Mouse (Mus musculus) spleen, postnatal 14 days (tissue): ENCODE results near the gene Ptcd2.
"Not testable (repeated sequence)": the region's sequence is repeated elsewhere in the genome, so short reads cannot be mapped to it uniquely, and the experiment has no call there.

Experiments used
- DNase-seq, 2 experiments: peaks; one replicate each; pipeline ENCODE4 v3.0.0; 2021 to 2022; ENCODE audit warnings: low spot score in 2 of 2

Ptcd2 gene

GRCm38 (mm10) chr13:99356428-99357265, 12.1 kb upstream of the Ptcd2 start:
- DNase-seq, result no peak

DNA sequence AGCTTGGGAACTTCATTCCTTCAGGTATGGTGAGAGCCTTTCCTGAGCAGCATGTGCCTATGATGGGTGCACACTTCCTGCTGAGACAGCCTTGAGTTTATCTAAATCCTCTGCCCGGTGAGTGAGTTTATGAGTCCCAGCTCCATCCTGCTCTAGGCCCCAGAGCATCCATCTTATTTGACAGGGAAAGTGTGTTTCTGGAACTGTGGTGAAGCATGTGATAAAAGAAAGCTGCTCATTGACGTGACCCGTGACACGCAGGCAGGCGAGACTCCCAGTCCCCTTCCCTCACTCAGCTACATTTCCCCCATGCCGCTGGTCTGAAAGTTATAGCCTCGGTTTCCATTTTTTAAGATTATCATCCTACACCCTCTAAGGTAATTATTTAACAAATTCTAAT, 11.4 kb upstream of the Ptcd2 start:
- DNase-seq, result no peak

- DNase-seq, result no peak
These were observed 10.6 kb upstream of the Ptcd2 start for GRCm38 (mm10) chr13:99355072-99355471.

GRCm38 (mm10) chr13:99353490-99353851, 9.0 kb upstream of the Ptcd2 start:
- no peak for DNase-seq

- peak; percentile 76 to 83 for DNase-seq
These were observed 8.4 kb upstream of the Ptcd2 start for GRCm38 (mm10) chr13:99352758-99353489.

DNA sequence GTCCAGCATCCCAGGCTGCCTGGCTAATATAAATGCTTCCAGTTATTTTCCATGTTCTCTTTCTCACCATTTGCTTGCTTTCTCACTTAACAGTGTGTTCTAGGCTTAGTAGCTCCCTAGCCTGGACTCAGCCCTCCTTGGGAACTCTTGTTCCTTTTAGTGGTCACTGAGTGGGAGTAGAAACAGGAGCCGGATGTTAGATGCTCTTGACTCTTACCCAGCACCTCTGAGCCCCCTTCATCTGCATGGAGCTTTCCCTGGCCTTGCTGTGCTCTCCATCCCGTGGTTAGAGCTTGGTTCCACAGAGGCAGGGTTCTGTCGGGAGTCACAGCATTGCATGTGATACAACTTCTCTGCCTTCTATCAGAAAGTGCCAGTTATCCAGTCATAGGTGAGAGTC, 7.1 kb upstream of the Ptcd2 start:
- no peak for DNase-seq

DNA sequence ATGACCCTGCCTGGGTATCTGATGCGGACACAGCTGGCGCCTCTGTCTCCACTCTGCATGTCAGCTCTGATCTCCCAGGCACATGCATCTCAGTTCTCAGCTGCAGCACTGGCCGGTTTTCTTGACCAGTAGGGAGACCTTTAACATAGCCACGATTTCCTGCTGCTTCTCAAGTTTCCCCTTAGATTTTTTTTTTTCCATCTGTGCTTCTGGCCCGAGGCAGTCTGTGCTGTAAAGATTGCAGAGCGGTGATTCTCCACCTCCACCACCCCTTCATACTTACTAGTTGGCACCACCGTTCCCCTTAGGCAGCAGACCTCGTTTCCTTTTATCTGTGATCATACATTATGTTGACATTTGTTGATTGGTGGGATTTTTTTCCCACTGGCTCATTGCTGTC, 6.7 kb upstream of the Ptcd2 start:
- no peak for DNase-seq

DNA sequence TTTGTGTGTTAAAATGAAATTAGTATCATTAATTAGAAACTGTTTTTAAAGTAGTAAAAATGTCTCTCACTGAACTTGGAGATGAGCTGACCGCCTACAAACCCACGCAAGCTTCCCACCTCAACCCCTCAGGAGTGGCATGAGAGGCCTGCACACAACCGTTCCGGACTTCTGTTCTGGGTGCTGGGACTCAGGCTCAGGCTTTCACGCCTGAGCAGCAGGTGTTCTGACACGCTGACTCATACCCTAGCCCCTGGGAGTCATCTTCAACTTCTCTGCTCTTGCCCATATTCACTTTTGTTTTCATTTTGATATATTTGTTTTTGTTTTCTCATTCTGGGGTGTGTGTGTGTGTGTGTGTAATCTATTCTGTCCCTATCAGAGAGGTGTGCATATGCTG, 5.5 kb upstream of the Ptcd2 start:
- no peak for DNase-seq

DNA sequence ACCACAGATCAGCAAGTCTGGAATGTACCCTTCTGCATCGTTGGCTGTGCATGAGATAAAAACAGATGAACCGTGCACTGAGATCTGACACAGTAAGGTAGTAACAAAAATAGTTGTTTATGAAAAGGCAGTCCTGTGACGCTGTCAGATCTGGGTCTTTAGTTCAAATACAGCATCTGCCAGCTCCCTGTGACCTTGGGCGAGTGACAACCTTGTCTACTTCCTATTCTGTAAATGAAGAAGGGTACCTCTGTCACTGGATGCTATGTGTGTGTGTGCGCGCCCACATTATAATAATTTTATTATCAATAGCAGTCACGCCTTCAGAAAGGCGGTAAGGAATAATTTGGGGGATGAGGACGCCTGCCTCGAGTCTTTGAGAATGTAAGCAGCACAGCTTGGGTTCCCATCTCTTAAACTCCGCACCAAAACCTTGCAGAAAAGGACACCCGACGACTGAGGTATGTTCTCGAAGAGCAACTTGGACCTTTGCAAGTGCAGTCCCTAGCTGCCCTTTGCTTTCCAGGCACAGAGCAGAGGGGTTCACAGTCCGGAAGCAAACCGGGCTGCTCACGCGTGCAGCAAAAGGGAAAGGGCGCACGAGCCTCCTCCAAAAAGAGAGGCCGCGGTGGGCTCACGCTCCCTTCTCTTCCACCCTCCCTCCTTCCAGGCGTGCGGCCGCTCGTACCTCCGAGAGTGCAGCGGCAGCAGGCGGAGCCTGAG, 468 bp downstream of the Ptcd2 start:
- DNase-seq, result no peak

DNA sequence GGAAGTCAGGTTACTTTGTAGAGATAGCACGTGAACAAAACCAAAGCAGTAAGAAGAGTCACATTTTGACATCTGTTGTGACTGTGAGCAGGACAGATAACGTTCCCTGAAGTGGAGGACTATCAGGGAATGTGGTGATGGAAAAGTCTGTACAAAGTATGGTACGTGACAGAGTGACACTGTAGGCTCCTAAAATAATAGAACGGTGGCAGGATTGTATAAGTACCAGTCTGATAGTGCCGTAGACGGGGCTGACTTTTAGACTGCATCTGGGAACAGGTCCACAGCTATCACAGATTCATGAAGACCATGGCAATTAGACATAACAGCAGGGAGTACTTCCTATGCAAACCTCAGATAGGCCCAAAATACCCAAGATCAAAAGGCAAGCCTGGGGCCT, 3.0 kb downstream of the Ptcd2 start:
- no peak for DNase-seq

GRCm38 (mm10) chr13:99337510-99337909, 7.0 kb downstream of the Ptcd2 start:
- DNase-seq, result no peak

DNA sequence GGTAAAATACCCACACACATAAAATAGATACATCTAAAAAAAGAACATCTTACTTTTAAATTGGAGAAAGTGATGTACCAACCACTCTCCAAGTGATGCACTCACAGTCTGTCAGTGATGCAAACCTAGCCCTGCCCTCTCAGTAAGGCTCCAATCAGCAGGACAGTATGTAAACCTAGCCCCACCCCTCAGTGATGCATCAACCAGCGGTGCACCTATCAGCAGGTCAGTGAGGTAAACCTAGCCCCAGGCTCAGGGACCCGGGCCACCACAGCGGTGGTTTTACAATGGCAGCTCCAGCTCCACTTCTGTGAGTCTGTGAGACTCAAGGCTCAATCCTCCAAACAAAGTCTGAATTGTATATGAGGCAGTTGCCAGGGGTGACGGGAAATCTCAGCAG, 13.2 kb downstream of the Ptcd2 start:
- DNase-seq, result no peak

DNA sequence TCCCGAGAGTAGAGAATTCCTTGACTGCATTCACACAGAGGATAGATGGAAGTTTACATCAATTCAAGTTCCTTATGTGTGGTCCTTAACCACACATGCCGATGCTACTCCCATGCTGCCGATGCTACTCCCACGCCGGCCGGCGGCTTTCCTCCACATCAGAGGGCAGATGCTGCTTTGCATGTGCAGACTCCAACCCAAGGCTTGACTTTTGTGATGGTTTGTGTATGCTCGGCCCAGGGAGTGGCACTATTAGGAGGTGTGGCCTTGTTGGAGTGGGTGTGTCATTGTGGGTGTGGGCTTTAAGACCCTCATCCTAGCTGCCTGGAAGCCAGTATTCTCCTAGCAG, 20.2 kb downstream of the Ptcd2 start:
- DNase-seq, result not testable (repeated sequence)

DNA sequence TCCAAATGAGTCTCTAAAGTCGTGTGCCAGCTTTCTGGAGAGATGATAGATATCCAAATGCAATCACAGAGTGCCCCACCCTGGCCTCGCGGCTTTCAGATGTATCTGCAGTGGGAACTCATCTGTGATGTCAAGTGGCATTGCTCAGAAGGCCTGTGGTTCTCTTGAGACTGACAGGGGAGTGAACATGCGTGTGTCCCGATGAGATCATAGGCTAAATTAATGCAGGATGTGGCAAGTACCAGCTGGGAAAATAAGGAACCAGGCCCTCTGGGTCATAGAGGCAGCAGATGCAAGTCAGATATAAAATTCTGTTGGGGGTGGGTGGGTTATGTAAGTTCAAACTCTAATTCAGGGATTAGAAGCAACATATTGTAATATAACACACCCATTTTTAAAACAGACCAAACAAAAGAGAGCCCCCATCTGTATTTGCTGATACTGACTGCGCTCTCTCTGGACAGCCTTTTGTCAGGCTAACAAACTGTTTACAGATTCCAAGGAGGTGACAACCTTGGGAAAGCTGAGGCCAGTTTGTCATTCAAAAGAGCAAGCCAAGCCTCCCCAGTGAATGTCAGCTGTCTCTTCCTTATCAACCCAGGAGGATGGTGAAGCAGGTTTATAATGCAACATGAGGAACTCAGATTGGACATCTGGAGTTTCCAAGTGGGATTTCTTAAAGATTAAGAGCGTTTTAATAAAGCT, 20.7 kb downstream of the Ptcd2 start:
- DNase-seq, result no peak

DNA sequence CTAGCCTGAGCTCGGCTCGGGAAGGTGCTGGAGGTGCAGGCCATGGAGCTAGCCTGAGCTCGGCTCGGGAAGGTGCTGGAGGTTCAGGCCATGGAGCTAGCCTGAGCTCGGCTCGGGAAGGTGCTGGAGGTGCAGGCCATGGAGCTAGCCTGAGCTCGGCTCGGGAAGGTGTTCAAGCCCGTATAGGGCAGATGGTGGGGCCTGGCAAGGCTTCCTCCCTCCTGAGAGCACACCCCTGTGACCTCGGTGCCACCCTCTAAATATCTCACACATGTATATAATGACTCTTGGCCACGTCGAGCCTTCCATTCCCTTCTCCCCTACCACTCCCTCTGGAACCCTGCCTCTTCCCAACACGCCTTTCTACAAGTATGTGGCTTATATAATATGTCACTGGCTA, 21.6 kb downstream of the Ptcd2 start:
- DNase-seq, result not testable (repeated sequence)

DNA sequence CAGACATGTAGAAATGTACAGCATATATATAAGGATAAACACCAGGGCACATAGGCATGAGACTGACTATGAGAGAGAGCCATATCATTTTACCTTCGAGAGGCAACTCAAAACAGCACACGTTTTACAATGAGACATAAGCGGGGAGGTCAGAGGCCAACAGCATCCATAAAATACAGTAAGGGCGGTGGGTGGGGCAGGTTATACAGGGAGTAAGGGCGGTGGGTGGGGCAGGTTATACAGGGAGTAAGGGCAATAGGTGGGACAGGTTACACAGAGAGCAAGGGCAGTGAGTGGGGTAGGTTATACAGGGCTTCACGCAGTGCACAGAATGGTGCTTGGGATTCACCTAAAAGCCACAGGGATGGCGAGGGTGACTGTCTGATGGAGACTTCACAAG, 24.1 kb downstream of the Ptcd2 start:
- no peak for DNase-seq

DNA sequence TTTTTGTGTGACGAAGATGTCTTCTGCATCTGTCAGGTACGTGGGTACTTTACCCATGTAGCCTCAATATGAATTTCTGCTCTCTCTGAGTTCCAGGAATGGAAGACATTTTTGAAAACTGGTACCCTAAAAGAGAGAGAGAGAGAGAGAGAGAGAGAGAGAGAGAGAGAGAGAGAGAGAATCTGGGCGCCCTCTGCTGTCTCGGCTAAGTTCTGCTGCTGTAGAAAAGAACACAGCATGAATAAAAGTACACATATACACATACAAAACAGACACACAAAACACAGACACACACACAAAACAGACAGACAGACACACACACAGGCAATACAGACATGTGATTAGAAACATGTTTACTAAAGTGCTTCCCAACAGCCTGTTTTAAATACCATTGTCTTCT, 27.4 kb downstream of the Ptcd2 start:
- no peak for DNase-seq

GRCm38 (mm10) chr13:99316366-99316765, 28.1 kb downstream of the Ptcd2 start:
- DNase-seq, result no peak

DNA sequence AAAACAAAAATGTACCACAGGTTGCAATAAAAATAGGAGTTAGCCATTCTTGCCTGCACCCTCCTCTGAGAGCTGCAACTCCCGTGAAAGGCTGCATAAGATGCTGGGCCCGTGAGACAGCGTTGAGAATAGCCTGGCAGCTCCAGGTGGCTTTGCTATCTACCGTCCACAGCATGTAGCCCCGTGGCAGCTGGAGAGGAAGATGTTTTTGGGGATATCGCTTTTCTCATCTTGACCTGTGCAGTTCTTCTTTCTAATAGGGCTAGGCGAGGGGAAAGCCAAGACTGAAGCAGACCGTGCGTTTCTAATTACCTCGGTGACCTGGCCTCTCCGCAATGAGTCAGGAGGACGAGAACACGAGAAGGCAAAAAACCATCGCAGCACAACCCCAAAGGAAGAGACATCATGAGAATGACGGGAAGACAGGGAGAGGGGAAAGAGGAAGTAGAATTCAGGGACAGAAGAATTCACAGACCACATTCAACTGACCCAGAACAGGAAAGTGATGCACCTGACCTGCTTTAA, 29.8 kb downstream of the Ptcd2 start:
- no peak for DNase-seq

GRCm38 (mm10) chr13:99314098-99314497, 30.4 kb downstream of the Ptcd2 start:
- no peak for DNase-seq

- DNase-seq, result no peak
These were observed 36.1 kb downstream of the Ptcd2 start for GRCm38 (mm10) chr13:99308393-99308792.

- no peak for DNase-seq
These were observed 36.6 kb downstream of the Ptcd2 start for GRCm38 (mm10) chr13:99307930-99308359.
